Mouse (Mus musculus): ENCODE results near the gene Gm8693. TPM values are rescaled to one million over a fixed set of nuclear protein-coding genes. Genes with fewer than 3 reads are reported as not detected.
"Not testable (repeated sequence)": the region's sequence is repeated elsewhere in the genome, so short reads cannot be mapped to it uniquely, and the experiment has no call there.

The Gm8693 gene
- not detected in 2 replicates for polyA plus RNA-seq (2012; ENCODE audit: insufficient read depth, insufficient read length, missing spikeins)

DNA sequence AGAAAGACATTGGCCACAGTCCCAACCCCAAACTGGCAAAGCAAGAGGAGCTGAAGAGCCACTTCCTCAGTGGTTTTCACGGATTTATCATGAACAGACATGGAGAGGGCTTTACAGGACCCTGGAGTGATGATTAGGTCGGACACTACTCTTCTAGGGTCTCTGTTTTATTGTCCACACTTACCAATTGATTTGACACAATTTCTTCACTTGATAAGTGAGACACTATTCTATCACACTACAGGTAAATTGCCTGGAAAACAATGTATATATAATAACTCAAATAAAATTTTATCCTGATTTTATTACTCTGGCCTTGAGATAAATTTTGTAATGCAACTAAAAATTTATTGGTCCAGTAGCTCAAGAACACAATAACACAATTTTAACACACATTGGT is at the start of gene Gm8693:
Gene Gm8693, minus strand, starts transcription at position 101 of the 400 bp plus-strand sequence.
- not testable (repeated sequence) for H3K27ac ChIP-seq (replicated peaks; ENCODE audit: low read depth, low read length); H3K4me1 ChIP-seq (ENCODE audit: control insufficient read depth, insufficient read depth, insufficient read length, low read length); H3K4me3 ChIP-seq (ENCODE audit: insufficient read depth, low read depth, low read length)

DNA sequence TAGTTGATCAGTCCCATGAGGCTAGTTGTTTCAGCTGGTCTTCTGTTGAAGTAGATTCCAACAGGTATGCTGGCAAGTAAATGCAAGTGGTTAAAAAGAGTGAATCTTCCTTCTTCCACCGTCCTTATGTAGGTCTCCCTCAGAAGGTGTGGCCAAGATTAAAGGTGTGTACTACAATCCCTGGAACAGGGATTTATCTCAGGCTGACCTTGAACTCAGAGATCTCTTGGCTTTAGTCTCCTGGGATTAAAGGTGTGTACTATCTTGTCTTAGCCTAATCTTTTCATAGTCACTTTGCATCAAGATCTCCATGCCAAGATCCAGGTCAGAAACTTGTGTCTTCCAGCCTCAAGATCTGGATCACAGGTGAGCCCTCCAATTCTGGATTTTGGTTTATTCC is 27.5 kb upstream of the Gm8693 start, which contains the start of gene Gm4567:
Gene Gm4567, minus strand, starts transcription at position 101 of the 400 bp plus-strand sequence.
- not testable (repeated sequence) for H3K4me1 ChIP-seq (ENCODE audit: control insufficient read depth, insufficient read depth, insufficient read length, low read length); H3K27ac ChIP-seq (replicated peaks; ENCODE audit: low read depth, low read length); H3K4me3 ChIP-seq (ENCODE audit: insufficient read depth, low read depth, low read length)

DNA sequence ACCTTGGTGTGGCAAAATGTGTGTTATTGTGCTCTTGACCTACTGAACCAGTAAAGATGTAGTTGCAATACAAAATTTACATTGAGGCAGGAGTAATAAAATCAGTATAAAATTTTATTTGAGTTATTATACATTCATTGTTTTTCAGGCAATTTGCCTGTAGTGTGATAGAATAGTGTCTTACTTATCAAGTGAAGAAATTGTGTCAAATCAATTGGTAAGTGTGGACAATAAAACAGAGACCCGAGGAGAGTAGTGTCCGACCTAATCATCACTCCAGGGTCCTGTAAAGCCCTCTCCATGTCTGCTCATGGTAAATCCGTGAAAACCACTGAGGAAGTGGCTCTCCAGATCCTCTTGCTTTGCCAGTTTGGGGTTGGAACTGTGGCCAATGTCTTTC is 34.4 kb downstream of the Gm8693 start, which contains the start of gene Vmn1r155:
Gene Vmn1r155, plus strand, starts transcription at position 301 of the 400 bp plus-strand sequence.
- H3K4me1 ChIP-seq (ENCODE audit: control insufficient read depth, insufficient read depth, insufficient read length, low read length); H3K27ac ChIP-seq (replicated peaks; ENCODE audit: low read depth, low read length); H3K4me3 ChIP-seq (ENCODE audit: insufficient read depth, low read depth, low read length): not testable (repeated sequence)

Other genes with a start within 250 kb of the Gm8693 start
- not detected in 2 replicates for gene Gm10665, start 228.2 kb downstream of the Gm8693 start, polyA plus RNA-seq (2012; ENCODE audit: insufficient read depth, insufficient read length, missing spikeins)
- not detected in 2 replicates for gene Vmn1r151, start 192.6 kb downstream of the Gm8693 start, polyA plus RNA-seq (2012; ENCODE audit: insufficient read depth, insufficient read length, missing spikeins)
- gene Vmn1r152, start 169.3 kb downstream of the Gm8693 start, polyA plus RNA-seq (2012; ENCODE audit: insufficient read depth, insufficient read length, missing spikeins) = not detected in 2 replicates
- gene Gm8677, start 157.4 kb downstream of the Gm8693 start, polyA plus RNA-seq (2012; ENCODE audit: insufficient read depth, insufficient read length, missing spikeins) = not detected in 2 replicates
- not detected in 2 replicates for gene Gm4201, start 127.0 kb downstream of the Gm8693 start, polyA plus RNA-seq (2012; ENCODE audit: insufficient read depth, insufficient read length, missing spikeins)
- gene Gm4565, start 104.2 kb downstream of the Gm8693 start, polyA plus RNA-seq (2012; ENCODE audit: insufficient read depth, insufficient read length, missing spikeins) = not detected in 2 replicates
- gene Vmn1r155, start 34.3 kb downstream of the Gm8693 start, polyA plus RNA-seq (2012; ENCODE audit: insufficient read depth, insufficient read length, missing spikeins) = not detected in 2 replicates
- gene Gm4567, start 27.4 kb upstream of the Gm8693 start, polyA plus RNA-seq (2012; ENCODE audit: insufficient read depth, insufficient read length, missing spikeins) = not detected in 2 replicates
- gene Vmn1r157, start 69.4 kb upstream of the Gm8693 start, polyA plus RNA-seq (2012; ENCODE audit: insufficient read depth, insufficient read length, missing spikeins) = not detected in 2 replicates
- gene Vmn1r158, start 98.5 kb upstream of the Gm8693 start, polyA plus RNA-seq (2012; ENCODE audit: insufficient read depth, insufficient read length, missing spikeins) = not detected in 2 replicates
- not detected in 2 replicates for gene Vmn1r159, start 151.3 kb upstream of the Gm8693 start, polyA plus RNA-seq (2012; ENCODE audit: insufficient read depth, insufficient read length, missing spikeins)
- not detected in 2 replicates for gene Vmn1r160, start 178.9 kb upstream of the Gm8693 start, polyA plus RNA-seq (2012; ENCODE audit: insufficient read depth, insufficient read length, missing spikeins)

Measured in brown adipose tissue, adult 24 weeks (tissue).